Mouse (Mus musculus): ENCODE measurements at regions not wholly inside any gene's neighbourhood (a gene's known extent, or its start where the extent isn't known, plus 50 kb on each side); places are given as distances from the start of the nearest gene placed in this dataset.

DNA sequence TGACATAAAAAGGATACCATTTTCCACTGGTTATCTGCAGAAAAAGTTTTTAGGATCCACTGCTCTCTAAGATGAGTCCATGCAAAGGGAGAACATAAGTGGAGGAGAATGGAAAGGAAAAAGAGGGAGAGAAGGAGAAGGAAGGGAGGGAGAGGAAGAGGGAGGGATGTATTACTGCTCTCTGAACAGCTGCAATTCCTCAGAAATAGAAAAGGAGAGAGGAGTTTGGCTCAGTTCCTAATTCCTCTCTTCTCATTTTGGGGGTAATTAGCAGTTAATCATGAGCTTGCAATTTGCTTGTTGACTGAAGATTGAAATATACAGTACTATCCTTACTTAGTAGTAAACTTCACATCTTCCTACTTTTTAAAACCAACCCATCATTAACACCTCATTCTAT lies 193.5 kb upstream of the Diaph2 start:
- TF ChIP-seq CTCF (IDR thresholded peaks at IDR 0.05) (no peak), EP300 (IDR thresholded peaks at IDR 0.05) (no peak)

All from lung, postnatal 0 days (tissue).